Mouse (Mus musculus) ES-Bruce4 (cell line): Measurements from ENCODE around the gene Sntg2.

ENCODE experiments used
- CTCF ChIP-seq: IDR thresholded peaks from one replicate; pipeline ENCODE4 v1.8.1; 2011; ENCODE audit warnings: low read depth, low read length
- EP300 ChIP-seq: IDR thresholded peaks from 2 replicates; pipeline ENCODE4 v1.6.1; 2011; ENCODE audit warnings: low read depth, low read length; ENCODE audit not compliant: insufficient read depth
- POLR2A ChIP-seq: IDR thresholded peaks from one replicate; pipeline ENCODE4 v1.8.1; 2011; ENCODE audit warnings: low read length; ENCODE audit not compliant: insufficient read depth

DNA sequence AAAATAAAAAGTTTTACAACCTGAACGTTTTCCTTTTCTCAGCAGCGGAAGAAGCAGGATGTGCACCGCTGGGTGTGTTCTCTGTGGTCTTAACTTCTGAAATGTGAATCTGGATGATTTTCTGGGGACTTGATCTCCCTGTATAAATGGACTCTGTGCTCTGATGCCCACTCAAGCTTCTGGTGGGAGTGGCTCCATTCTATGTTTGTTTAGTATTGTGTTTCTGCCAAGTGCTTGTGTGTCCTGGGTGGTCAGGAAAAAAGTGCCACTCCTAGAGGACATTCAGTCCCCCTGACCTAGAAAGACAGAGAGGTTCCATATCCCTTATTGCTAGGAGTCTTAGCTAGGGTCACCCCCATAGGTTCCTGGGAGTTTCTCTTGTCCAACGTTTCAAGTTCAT, 240.7 kb downstream of the Sntg2 start, which contains the start of gene Tpo:
- TF ChIP-seq CTCF (no peak), POLR2A (no peak), EP300 (no peak)
